Mouse (Mus musculus) gastrocnemius, adult 2 months (tissue): ENCODE results near the gene Cdc42. TPM values are rescaled to one million over a fixed set of nuclear protein-coding genes. Genes with fewer than 3 reads are reported as not detected.

Experiments
- DNase-seq: peaks from one replicate; pipeline ENCODE4 v3.0.0; 2022
- H3K27ac ChIP-seq: fragments of 200-600 bp; 2 replicates; pipeline ENCODE4 v1.8.1; 2022; ENCODE audit warnings: mild to moderate bottlenecking
- H3K4me3 ChIP-seq: fragments of 200-600 bp; 2 replicates; pipeline ENCODE4 v1.8.1; 2022; ENCODE audit warnings: mild to moderate bottlenecking, moderate library complexity
- CTCF ChIP-seq: fragments of 200-600 bp; IDR thresholded peaks from 2 replicates; pipeline ENCODE4 v1.8.1; 2022; ENCODE audit warnings: antibody characterized with exemption, mild to moderate bottlenecking, moderate library complexity
- intact Hi-C: fragments of 180-260 bp; cut with DNase I; formaldehyde crosslinking; loops from one replicate; pipeline ENCODE4 v1.15.1; 2025
- total RNA-seq, 2 experiments: library from RNA; stranded (reverse); gene quantifications; 2 replicates each; pipeline ENCODE4 v1.2.3; 2021

The Cdc42 gene
- total RNA-seq, 2 experiments from 2014 or later: 169 to 187 TPM

DNA sequence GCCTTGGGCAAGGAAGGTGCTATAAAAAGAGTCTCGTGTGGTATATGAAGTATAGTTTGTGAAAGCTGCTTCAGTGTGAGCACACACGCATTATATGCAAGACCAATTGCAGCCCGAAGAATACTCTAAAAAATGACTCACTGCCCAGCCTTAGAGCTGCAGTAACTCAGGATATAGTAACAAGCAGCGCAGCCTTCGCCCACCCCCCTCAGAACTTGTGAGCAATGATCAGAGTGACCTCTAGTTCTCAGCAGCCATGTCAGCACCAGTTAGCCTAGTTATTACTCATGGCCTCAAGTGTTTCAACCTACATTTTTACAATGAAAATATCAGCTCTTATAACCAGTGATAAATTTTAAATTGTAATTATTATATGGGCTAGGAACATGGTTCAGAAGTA, 21.1 kb downstream of the Cdc42 start:
- intact Hi-C loops: no loop called here
- H3K4me3 ChIP-seq: no peak overlapping the region; the same call in 1 of the 2 replicates

DNA sequence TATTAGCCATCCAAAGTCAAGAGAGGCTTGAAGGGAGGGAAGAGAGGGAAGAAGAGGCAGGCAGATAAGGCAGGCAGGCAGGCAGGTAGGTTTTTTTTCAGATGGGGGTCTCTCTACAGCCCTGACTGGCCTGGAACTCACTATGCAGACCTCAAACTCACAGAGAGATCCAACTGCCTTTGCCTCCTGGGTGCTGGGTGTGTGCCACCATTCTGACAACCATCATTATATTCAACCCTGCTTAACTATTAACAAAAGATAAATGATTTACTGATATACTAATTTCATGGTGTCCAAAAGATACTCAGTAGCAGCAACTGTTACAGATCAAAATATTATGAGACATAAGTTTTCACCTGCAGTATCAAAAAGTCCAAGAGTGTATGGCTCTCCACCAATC, 25.5 kb downstream of the Cdc42 start:
- no peak for TF ChIP-seq CTCF
- intact Hi-C loops: no loop called here
- no peak for DNase-seq
- Histone ChIP-seq H3K27ac (no peak overlapping the region), H3K4me3 (no peak overlapping the region)

More for the DNA sequence above, 21.1 kb downstream of the Cdc42 start:
- peak overlapping the region; percentile 41 for H3K27ac ChIP-seq
- TF ChIP-seq CTCF: no peak
- no peak for DNase-seq

DNA sequence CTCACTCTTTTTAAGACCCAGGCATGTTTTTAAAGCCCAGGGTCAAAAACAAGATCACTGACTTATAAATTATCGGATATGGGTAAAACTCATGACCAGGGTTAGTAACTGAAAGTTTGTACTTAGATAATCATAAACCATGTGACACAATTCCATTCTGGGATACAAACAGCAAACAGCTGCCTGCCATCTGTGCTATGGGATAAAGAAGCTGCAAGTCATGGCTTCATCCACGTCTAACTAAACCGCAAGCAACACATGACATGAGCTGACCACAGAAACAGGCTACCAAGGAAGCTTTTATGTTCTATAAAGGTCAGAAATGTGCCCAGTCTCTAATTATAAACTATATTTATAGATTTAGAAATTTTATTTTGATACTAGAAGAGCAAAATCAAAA, 31.0 kb downstream of the Cdc42 start:
- intact Hi-C loops: no loop called here
- Histone ChIP-seq H3K4me3 (no peak overlapping the region), H3K27ac (peak overlapping the region; percentile 49)
- DNase-seq: no peak
- no peak for TF ChIP-seq CTCF

DNA sequence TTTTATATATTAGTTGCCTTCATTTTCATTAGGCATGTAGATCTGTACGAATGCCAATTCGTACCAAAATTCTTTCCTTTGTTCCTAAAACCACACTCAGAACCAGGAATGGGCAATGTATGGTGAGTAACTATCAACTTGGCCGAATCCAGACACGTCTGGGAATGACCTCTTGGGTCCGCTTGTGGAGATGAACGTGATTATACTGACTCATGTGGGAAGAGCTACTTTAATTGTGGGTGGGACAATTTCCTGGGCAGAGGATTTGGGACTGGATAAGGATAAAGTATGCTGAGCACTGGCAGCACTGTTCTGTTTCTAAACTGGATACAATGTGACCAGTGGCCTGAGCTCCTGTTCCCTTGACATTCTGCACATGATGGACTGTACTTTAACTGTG, 32.6 kb downstream of the Cdc42 start:
- no peak overlapping the region for H3K4me3 ChIP-seq
- TF ChIP-seq CTCF: no peak
- no peak overlapping the region for H3K27ac ChIP-seq
- no peak for DNase-seq
- intact Hi-C loops: no loop called here

DNA sequence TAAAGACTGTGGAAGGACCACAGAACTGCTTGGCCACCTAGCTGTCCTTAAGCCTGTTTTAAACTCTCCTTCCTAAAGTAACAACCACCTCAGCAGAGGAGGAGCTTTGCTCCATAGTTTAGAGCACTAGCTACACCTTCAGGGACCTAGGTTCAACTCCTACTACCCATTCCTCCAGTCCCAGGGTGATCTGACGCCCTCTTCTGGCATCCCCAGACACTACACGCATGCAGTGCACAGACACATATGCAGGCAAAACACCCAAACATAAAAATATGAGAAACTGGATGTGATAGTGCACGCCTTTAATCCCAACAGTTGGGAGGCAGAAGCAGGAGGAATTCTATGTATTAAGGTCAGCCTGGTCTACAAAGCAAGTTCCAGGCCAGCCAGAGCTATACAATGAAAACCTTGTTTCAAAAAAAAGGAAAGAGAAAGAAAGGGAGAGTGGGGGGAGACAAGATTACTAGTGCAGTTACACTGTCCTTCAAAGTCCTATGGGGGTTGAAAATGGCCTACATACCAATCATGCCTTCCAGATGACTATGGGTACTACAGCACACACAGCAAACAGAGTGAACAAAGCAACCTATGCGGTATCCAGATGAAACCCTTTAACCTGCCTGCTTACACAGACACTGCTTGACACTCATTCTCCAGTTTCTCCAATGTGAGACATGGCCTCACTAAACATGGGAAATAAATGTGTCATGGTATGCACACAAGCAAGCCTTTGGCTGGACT, 41.3 kb downstream of the Cdc42 start:
- H3K27ac ChIP-seq: peak overlapping the region; percentile 86
- DNase-seq: no peak
- intact Hi-C loops: no loop called here
- peak; percentile 13; the same call in 1 of the 2 replicates for TF ChIP-seq CTCF
- no peak overlapping the region for H3K4me3 ChIP-seq

DNA sequence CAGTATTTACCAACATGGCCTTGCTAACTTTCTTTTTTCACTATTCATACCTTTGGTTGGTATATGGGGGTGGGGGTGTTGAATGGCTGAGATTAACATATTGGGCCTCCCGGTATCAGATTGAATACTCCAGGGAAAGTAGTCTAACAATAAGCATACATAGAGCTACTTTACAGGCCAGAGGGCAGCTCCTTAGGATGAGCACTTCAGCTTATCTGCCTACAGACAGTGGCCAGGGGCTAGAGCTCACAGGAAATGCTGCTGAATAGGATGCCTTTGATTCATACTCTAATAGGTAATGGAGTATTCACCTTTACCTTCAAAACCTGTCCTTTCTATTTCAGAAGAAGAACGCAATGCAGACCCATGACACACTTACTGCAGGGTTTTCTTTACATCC, 42.5 kb downstream of the Cdc42 start:
- DNase-seq: no peak
- Histone ChIP-seq H3K27ac (peak overlapping the region; percentile 86), H3K4me3 (no peak overlapping the region)
- TF ChIP-seq CTCF: no peak
- intact Hi-C loops: no loop called here

DNA sequence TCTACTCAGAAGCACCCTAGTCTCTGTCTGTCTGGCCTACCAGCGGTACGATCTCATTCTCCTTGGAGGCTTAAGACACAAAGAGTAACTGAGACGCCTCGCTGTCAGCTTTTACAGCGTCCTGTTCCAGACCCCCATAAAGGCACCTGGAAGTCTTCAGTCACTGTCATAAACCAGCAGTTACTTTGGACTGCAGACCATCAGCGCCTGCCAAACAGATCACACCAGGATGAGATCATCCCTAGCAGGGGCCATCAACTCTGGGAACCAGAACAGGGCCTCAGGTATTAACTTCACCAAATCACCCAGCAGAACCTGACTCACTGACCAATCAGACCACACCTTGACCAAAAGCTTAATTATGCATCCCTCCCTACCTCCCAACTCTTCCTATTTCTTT, 43.0 kb downstream of the Cdc42 start:
- no peak for TF ChIP-seq CTCF
- intact Hi-C loops: loop anchor here (5.0 kb wide), 1 partner anchor 73 kb away; no protein-coding TSS in a partner anchor
- Histone ChIP-seq H3K27ac (peak overlapping the region; percentile 86), H3K4me3 (peak overlapping the region; percentile 30)
- peak; percentile 74 for DNase-seq

DNA sequence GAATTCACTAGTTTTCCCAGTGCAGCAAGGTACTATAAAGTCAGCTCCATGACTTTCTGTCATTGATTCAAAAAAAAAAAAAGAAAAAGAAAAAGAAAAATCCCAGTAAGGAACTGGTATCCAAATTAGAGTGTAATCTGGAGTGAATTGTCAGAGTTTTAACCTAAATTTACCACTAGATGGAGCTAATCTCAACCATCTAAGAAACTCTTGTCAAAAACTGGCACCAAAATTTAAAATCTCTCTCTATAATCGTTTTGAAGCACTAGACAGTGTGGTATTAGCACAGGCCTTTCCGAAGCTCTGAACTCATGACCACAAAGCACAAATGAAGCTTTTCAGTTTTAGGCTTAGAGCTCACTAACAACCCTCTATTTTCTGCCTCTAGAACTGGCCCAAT, 44.0 kb downstream of the Cdc42 start:
- TF ChIP-seq CTCF: peak; percentile 73
- peak overlapping the region; percentile 86 for H3K27ac ChIP-seq
- DNase-seq: no peak
- intact Hi-C loops: loop anchor here (5.0 kb wide), 1 partner anchor 74 kb away; no protein-coding TSS in a partner anchor
- H3K4me3 ChIP-seq: peak overlapping the region; percentile 30; the same call in 1 of the 2 replicates

DNA sequence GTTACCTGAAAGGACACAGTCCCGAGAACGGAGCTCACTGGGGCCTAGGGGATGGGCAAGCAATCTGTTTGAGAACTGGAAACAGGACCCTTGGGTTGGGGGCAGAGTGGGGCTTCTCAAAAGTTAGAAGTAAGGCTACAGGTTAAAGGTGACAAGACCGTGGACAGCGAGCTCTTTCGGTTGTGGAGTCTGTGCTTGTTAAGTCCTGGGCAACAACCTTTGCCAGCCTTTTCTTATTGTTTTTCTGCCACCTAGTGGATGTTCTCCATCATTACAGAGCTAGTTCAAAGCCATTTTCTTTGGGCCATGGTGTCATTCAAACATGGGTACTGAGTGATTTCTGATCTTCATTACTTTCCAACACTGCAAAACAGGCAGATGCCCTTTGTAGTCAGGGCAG, 49.1 kb downstream of the Cdc42 start:
- TF ChIP-seq CTCF: peak; percentile 78
- Histone ChIP-seq H3K4me3 (no peak overlapping the region), H3K27ac (no peak overlapping the region)
- intact Hi-C loops: loop anchor here (1.0 to 2.0 kb wide), 2 partner anchors 144 to 232 kb away; no protein-coding TSS in a partner anchor
- no peak for DNase-seq

DNA sequence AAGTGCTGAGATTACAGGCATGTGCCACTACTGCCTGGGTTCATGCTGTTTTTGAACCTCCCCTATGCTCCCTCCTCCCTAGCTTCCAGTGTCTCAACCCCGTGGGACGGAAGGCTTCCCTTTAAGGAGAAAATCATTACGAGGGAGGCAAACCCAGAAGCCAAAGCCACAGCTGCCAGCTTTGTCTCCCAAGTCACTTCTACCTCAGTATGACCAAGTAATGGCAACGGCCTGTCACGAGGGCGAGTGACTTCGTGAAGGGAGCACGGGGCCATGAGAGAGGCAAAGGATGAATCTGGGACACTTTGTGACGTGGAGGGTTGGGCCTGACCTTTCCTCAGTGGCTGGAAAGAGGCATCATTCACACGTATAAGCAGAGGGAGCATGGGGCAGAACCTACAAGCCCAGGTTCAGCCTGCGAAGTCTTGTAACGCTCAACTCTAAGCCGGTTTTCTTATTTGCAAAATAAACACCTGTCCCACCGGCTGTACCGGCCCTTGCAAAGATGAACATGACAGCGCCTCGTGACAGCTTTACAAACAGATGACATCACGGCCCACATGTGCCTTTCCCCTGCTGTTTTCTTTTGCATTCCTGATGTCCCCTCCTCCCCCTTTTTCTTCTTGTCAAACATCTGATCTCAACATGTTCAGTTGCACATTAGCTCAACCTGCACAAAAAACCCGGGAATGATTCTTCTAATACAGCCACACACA, 50.4 kb downstream of the Cdc42 start:
- no peak for TF ChIP-seq CTCF
- no peak for DNase-seq

DNA sequence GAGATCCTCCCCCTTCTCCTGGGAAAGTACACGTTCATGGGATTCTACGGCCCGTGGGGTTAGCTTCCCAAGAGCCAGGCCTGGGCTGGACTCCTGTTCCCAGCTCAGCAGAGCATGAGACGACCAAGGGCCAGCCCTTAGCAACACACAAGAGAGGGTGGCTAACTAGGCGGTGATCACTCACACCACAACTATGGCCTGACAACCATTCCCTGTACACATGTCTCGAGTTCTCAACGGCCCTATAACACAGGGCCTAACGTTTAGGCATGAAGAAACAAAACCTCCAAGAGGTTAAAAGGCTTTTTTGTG, 51.0 kb downstream of the Cdc42 start:
- Histone ChIP-seq H3K4me3 (no peak overlapping the region), H3K27ac (no peak overlapping the region)
- intact Hi-C loops: no loop called here
- DNase-seq: no peak
- no peak for TF ChIP-seq CTCF

More for the DNA sequence above, 50.4 kb downstream of the Cdc42 start:
- intact Hi-C loops: no loop called here
- no peak overlapping the region for H3K4me3 ChIP-seq
- H3K27ac ChIP-seq: no peak overlapping the region

DNA sequence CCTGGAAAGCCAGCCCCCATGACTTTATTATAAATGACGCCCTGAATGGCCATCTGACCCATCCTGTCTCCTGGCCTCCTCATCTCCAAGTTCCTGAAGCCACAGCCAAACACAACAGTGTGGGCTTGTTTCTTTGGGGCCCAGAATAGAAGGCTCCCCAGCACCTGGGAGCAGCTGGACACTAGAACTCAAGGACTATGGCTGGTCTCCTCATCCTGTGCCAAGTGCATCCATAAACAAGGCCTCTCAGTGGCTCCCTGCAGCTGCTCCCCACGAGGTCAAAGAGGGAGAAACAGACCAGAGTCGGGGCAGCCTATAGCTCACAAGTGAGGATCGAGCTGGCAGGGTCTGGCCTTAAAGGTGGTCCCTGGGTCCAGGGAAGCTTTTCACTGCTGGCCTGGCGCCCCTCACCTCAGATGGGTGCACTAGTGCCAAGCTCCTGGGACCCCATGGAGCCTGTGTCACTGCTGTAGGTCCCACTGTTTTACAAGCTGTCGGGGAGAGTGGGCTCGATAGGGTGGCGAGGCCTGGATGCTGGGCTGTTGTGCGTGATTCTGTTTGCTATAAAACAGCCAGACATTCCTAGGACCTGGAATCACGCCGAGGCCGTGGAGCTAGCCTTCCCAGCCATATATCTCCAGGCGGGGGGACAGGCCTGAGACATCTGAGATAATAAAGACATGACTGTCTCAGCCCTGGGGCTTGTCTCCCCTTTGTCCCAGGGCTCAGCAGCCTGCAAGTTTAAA, 51.5 kb downstream of the Cdc42 start:
- Histone ChIP-seq H3K27ac (no peak overlapping the region), H3K4me3 (no peak overlapping the region)
- intact Hi-C loops: no loop called here
- no peak for DNase-seq
- TF ChIP-seq CTCF: no peak

DNA sequence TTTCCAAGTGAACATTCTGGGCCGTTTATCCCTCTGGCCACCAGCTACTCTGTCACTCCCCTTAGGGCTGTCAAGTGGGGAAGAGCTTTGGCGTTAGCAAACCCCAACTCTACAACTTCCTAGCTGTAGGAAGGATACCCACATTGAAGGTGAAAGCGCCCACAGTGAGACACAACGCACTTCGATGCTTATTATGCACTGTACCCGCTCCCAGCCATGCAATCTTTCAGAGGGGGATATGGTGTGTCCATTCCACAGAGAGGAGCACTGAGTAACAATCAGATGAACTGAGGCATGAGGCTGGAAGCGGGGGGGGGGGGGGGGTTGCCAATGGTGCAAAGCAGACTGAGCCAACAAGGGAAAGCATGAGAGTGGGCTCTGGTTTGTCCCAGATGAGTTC, 52.5 kb downstream of the Cdc42 start:
- intact Hi-C loops: no loop called here
- DNase-seq: no peak
- Histone ChIP-seq H3K27ac (no peak overlapping the region), H3K4me3 (no peak overlapping the region)
- TF ChIP-seq CTCF: no peak
